Mouse (Mus musculus) midbrain, embryonic 12.5 days (tissue): ENCODE data around the gene Zfp518a. TPM values are rescaled to one million over a fixed set of nuclear protein-coding genes. Genes with fewer than 3 reads are reported as not detected.

Experiments used
- microRNA-seq: library from miRNA; unstranded; fragments of <30 nt; microRNA quantifications from one replicate; pipeline ENCODE4, GENCODE M21; 2017
- polyA plus RNA-seq: library from polyadenylated mRNA; unstranded; fragments of >200 nt; fragmentation: Nextera tagmentation; extraction: Ambion mirVana; gene quantifications from 2 replicates; pipeline ENCODE4 v1.2.1, GENCODE M21; 2016

Gene Zfp518a
- polyA plus RNA-seq, 1 experiment from 2014 or later = 13.6 TPM

Small RNAs within 50 kb of the gene (microRNA-seq; reads per million reads assigned to microRNA genes)
- 2.8 reads per million, percentile 6 among the genes with 10 or more reads in this experiment for gene Mir8092

Other genes with a start within 250 kb of the Zfp518a start
- gene Cc2d2b, start 146.0 kb upstream of the Zfp518a start, polyA plus RNA-seq = 0.05 and 0.30 TPM in 2 replicates
- gene Ccnj, start 63.4 kb upstream of the Zfp518a start, polyA plus RNA-seq = 36.6 and 39.5 TPM in 2 replicates
- gene Blnk, start 99.8 kb downstream of the Zfp518a start, polyA plus RNA-seq = 0.20 and 0.26 TPM in 2 replicates
- 0.09 and 0.26 TPM in 2 replicates for gene Dntt, start 134.6 kb downstream of the Zfp518a start, polyA plus RNA-seq
- gene Opalin, start 182.4 kb downstream of the Zfp518a start, polyA plus RNA-seq = not detected in 2 replicates